Mouse (Mus musculus) stomach, embryonic 14.5 days (tissue): ENCODE measurements at regions not wholly inside any gene's neighbourhood (a gene's known extent, or its start where the extent isn't known, plus 50 kb on each side); places are given as distances from the start of the nearest gene placed in this dataset.

Experiments used
- ATAC-seq: fragments of 200-750 bp; cut with Nextera tagmentation; 2 replicates; pipeline ENCODE4 v1.8.0; 2017; ENCODE audit warnings: low read depth, moderate TSS enrichment; ENCODE audit not compliant: insufficient number of reproducible peaks, insufficient read depth, low FRiP score
- H3K27ac ChIP-seq: fragments of 300-500 bp; sonication (generic); 2 replicates; pipeline ENCODE4 v1.5.1; 2014; ENCODE audit warnings: mild to moderate bottlenecking, low read length, moderate library complexity, mixed read lengths
- H3K27me3 ChIP-seq: fragments of 300-500 bp; sonication (generic); 2 replicates; pipeline ENCODE4 v1.6.1; 2014; ENCODE audit warnings: low read length, control low read depth, mixed read lengths; ENCODE audit not compliant: control insufficient read depth, insufficient read depth
- H3K36me3 ChIP-seq: fragments of 300-500 bp; sonication (generic); 2 replicates; pipeline ENCODE4 v1.6.1; 2014; ENCODE audit warnings: mild to moderate bottlenecking, control low read depth, low read length, moderate library complexity, mixed read lengths; ENCODE audit not compliant: control insufficient read depth, insufficient read depth
- H3K4me1 ChIP-seq: fragments of 300-500 bp; sonication (generic); 2 replicates; pipeline ENCODE4 v1.6.1; 2014; ENCODE audit warnings: low read length, control low read depth, mixed read lengths; ENCODE audit not compliant: control insufficient read depth, insufficient read depth
- H3K4me2 ChIP-seq: fragments of 300-500 bp; sonication (generic); replicated peaks from 2 replicates; pipeline ENCODE4 v1.6.1; 2014; ENCODE audit warnings: low read depth, low read length, control low read depth
- H3K4me3 ChIP-seq: fragments of 300-500 bp; sonication (generic); 2 replicates; pipeline ENCODE4 v1.5.1; 2014; ENCODE audit warnings: low read depth, low read length, control low read depth
- H3K9ac ChIP-seq: fragments of 300-500 bp; sonication (generic); replicated peaks from 2 replicates; pipeline ENCODE4 v1.6.1; 2014; ENCODE audit warnings: low read depth, mild to moderate bottlenecking, control low read depth, low read length, moderate library complexity, mixed read lengths
- H3K9me3 ChIP-seq: fragments of 300-500 bp; sonication (generic); 2 replicates; pipeline ENCODE4 v1.6.1; 2016; ENCODE audit warnings: low read depth, low read length, control low read depth; ENCODE audit not compliant: control insufficient read depth
- WGBS: fragments of 180-500 bp; shearing (Covaris S2); extraction: QIAGEN DNeasy Blood & Tissue Kit; methylation state at CpG from one replicate; pipeline ENCODE4 v1.1.7; 2014; 5-methylcytosine and 5-hydroxymethylcytosine counted together

- no peaks in the 10 kb centered on the region for H3K4me1 ChIP-seq
- no peaks in the 10 kb centered on the region for H3K9me3 ChIP-seq
- ATAC-seq: no peak
- H3K27me3 ChIP-seq: no peaks in the 10 kb centered on the region
- H3K9ac ChIP-seq: no peak overlapping the region
- H3K4me3 ChIP-seq: no peak overlapping the region
- no peak overlapping the region for H3K27ac ChIP-seq
- 67% methylated on average over 5 of the region's 5 CpGs for WGBS
- H3K4me2 ChIP-seq: no peak overlapping the region
- no peaks in the 10 kb centered on the region for H3K36me3 ChIP-seq
Measured at GRCm38 (mm10) chr9:52280995-52281394, 112.6 kb upstream of the Zc3h12c start.

GRCm38 (mm10) chr9:52280556-52280955 lies 112.2 kb upstream of the Zc3h12c start:
- ATAC-seq: no peak
- no peak overlapping the region for H3K4me3 ChIP-seq
- H3K27me3 ChIP-seq: no peaks in the 10 kb centered on the region

DNA sequence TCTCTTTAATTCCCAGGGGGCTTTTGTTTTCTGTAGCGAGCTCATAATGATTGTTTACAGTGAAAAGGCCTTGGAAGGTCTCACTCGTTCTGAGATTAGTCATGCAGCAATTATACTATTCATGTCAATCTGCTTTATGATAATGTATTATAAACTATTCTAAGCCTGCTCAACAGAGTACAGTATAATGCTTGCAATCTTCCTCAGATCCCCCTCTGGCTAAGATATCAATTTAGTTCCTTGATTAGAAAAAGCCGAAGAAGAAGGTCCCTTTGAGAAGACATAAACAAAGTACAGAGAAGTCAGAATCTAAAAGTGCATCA lies 110.3 kb upstream of the Zc3h12c start:
- 36% methylated on average over 3 of the region's 3 CpGs for WGBS
- Histone ChIP-seq H3K4me3 (no peak overlapping the region), H3K27me3 (no peaks in the 10 kb centered on the region)

More at GRCm38 (mm10) chr9:52280556-52280955, 112.2 kb upstream of the Zc3h12c start:
- Histone ChIP-seq H3K36me3 (no peaks in the 10 kb centered on the region), H3K4me2 (no peak overlapping the region), H3K9me3 (no peaks in the 10 kb centered on the region), H3K9ac (no peak overlapping the region), H3K4me1 (no peaks in the 10 kb centered on the region), H3K27ac (no peak overlapping the region)
- 89% methylated on average over 3 of the region's 3 CpGs for WGBS

GRCm38 (mm10) chr9:52277954-52278700 lies 109.8 kb upstream of the Zc3h12c start:
- Histone ChIP-seq H3K4me2 (no peak overlapping the region), H3K27ac (no peak overlapping the region), H3K4me3 (no peak overlapping the region), H3K9ac (no peak overlapping the region), H3K27me3 (no peaks in the 10 kb centered on the region), H3K36me3 (no peaks in the 10 kb centered on the region), H3K4me1 (no peaks in the 10 kb centered on the region), H3K9me3 (no peaks in the 10 kb centered on the region)
- 47% methylated on average over 14 of the region's 14 CpGs for WGBS
- ATAC-seq: no peak

More for the DNA sequence above, 110.3 kb upstream of the Zc3h12c start:
- H3K9me3 ChIP-seq: no peaks in the 10 kb centered on the region
- no peaks in the 10 kb centered on the region for H3K4me1 ChIP-seq
- no peak for ATAC-seq
- no peak overlapping the region for H3K27ac ChIP-seq
- H3K9ac ChIP-seq: no peak overlapping the region
- H3K4me2 ChIP-seq: no peak overlapping the region
- H3K36me3 ChIP-seq: no peaks in the 10 kb centered on the region

GRCm38 (mm10) chr9:52273994-52274393 lies 105.6 kb upstream of the Zc3h12c start:
- Histone ChIP-seq H3K27me3 (no peaks in the 10 kb centered on the region), H3K9ac (no peak overlapping the region), H3K4me3 (no peak overlapping the region), H3K4me1 (no peaks in the 10 kb centered on the region), H3K36me3 (no peaks in the 10 kb centered on the region), H3K4me2 (no peak overlapping the region), H3K27ac (no peak overlapping the region), H3K9me3 (no peaks in the 10 kb centered on the region)
- no peak for ATAC-seq
- 68% methylated on average over 3 of the region's 3 CpGs for WGBS

- Histone ChIP-seq H3K4me2 (no peak overlapping the region), H3K36me3 (no peaks in the 10 kb centered on the region), H3K9me3 (no peaks in the 10 kb centered on the region), H3K4me3 (no peak overlapping the region), H3K27me3 (no peaks in the 10 kb centered on the region), H3K27ac (no peak overlapping the region), H3K4me1 (no peaks in the 10 kb centered on the region), H3K9ac (no peak overlapping the region)
- WGBS: 83% methylated on average over 2 of the region's 2 CpGs
- no peak for ATAC-seq
Measured at GRCm38 (mm10) chr9:52272668-52273067, 104.3 kb upstream of the Zc3h12c start.

DNA sequence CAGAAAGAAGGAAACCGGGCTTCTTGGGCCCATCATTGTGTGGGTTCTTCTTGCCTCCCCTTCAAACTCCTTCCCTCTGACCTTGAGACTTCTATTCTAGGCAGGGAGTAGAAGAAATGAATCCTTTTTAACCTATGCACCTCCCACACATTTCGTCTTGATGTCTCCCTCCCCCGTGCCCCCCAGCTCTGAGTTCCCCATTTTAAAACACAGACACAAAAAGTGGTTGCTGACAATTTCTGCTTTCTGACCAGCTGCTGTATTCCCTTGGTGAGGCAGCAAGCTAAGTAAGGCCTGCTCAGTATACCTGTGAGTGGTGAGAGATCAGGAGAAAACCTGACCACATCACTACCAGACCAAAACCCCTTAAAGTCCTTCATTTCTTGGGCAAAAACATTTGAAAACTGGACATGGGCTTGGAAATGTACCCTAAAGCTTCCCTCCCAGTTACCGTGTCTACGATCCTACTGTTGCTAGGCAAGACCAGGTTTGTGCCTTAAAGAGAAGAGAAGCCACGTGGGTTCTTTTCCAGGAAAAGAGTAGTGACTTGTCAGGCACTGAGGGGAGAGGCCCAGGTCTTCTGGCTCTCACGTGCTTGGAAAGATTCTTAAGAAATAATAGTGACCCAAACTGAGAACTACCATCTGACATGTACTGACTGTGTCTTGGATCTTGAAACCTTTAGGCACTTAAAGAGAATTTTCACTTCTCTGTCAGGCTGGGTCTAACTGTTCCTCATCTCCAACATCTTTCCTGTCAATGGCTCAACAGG lies 103.2 kb upstream of the Zc3h12c start:
- Histone ChIP-seq H3K9ac (no peak overlapping the region), H3K27ac (no peak overlapping the region), H3K36me3 (no peaks in the 10 kb centered on the region), H3K4me3 (no peak overlapping the region), H3K27me3 (no peaks in the 10 kb centered on the region), H3K9me3 (no peaks in the 10 kb centered on the region), H3K4me2 (no peak overlapping the region), H3K4me1 (no peaks in the 10 kb centered on the region)
- no peak for ATAC-seq
- WGBS: 87% methylated on average over 7 of the region's 7 CpGs

- no peaks in the 10 kb centered on the region for H3K27me3 ChIP-seq
- no peak overlapping the region for H3K27ac ChIP-seq
- H3K9ac ChIP-seq: no peak overlapping the region
- H3K4me2 ChIP-seq: no peak overlapping the region
- 88% methylated on average over 2 of the region's 2 CpGs for WGBS
- no peaks in the 10 kb centered on the region for H3K36me3 ChIP-seq
- H3K4me3 ChIP-seq: no peak overlapping the region
- no peaks in the 10 kb centered on the region for H3K9me3 ChIP-seq
- H3K4me1 ChIP-seq: no peaks in the 10 kb centered on the region
- no peak for ATAC-seq
Measured at GRCm38 (mm10) chr9:52261538-52261937, 93.2 kb upstream of the Zc3h12c start.
